Mouse (Mus musculus): ENCODE results near the gene Ripor2. TPM values are rescaled to one million over a fixed set of nuclear protein-coding genes. Genes with fewer than 3 reads are reported as not detected.

Ripor2 gene
- total and polyA plus RNA-seq, 3 experiments: 8.6 to 10.9 (median 9.3) TPM

GRCm38 (mm10) chr13:24538941-24539340 is 43.0 kb upstream of the Ripor2 start:
- DNase-seq (ENCODE audit: extremely low read depth): no peak
- TF ChIP-seq SMC3 (IDR thresholded peaks at IDR 0.05; ENCODE audit: low read depth, low read length): no peak
- no peak for TF ChIP-seq MAZ (IDR thresholded peaks at IDR 0.05; ENCODE audit: low read depth, low read length)
- no peak for TF ChIP-seq USF2 (conservative IDR thresholded peaks at IDR 0.05; ENCODE audit: low read depth, low read length)
- TF ChIP-seq ELF1 (IDR thresholded peaks at IDR 0.05; ENCODE audit: low read depth, low read length): no peak
- no peak for TF ChIP-seq MXI1 (IDR thresholded peaks at IDR 0.05; ENCODE audit: low read depth, low read length)
- no peak for TF ChIP-seq HCFC1 (IDR thresholded peaks at IDR 0.05; ENCODE audit: low read depth, low read length)
- no peak for TF ChIP-seq ZC3H11A (IDR thresholded peaks at IDR 0.05; ENCODE audit: low read depth, low read length)
- TF ChIP-seq BHLHE40 (IDR thresholded peaks at IDR 0.05; ENCODE audit: low read depth, low read length): no peak
- no peaks in the 10 kb centered on the region for H3K27me3 ChIP-seq (replicated peaks)
- H3K4me1 ChIP-seq (ENCODE audit: control insufficient read depth in 1 of 2, insufficient read depth in 2 of 2): no peaks in the 10 kb centered on the region
- in situ Hi-C loops (cut with MboI; ENCODE audit: low pct_ligation_motif_present, low pct_unique_long_range_greater_than_20kb, low sequenced_read_pairs) (no loop called here), dilution Hi-C loops (cut with MboI; ENCODE audit: extremely low pct_ligation_motif_present, extremely low pct_unique_long_range_greater_than_20kb, low sequenced_read_pairs) (no loop called here)
- H3K36me3 ChIP-seq (replicated peaks in 1 of 2; ENCODE audit: control insufficient read depth in 1 of 2, insufficient read depth in 1 of 2, low read length in 1 of 2): peaks cover 6 to 56% of the 10 kb centered on the region in 2 experiments
- no peak overlapping the region for H3K27ac ChIP-seq (ENCODE audit: insufficient read depth, low read depth)
- no peak overlapping the region for H3K9ac ChIP-seq (ENCODE audit: insufficient read depth, low read depth)
- peaks cover 2% of the 10 kb centered on the region; the same call in 1 of the 2 replicates for H3K79me2 ChIP-seq (replicated peaks; ENCODE audit: control insufficient read depth, extremely low read depth, insufficient read depth, poor library complexity, severe bottlenecking)
- H3K4me3 ChIP-seq (replicated peaks in 1 of 3; ENCODE audit: low read depth in 2 of 3, low read length in 2 of 3, poor library complexity in 1 of 3): no peak overlapping the region
- H3K9me3 ChIP-seq (replicated peaks; ENCODE audit: low read length): peaks cover 9% of the 10 kb centered on the region
- no peak overlapping the region for H3K4me2 ChIP-seq (ENCODE audit: insufficient read depth, low read depth, poor library complexity, severe bottlenecking)

DNA sequence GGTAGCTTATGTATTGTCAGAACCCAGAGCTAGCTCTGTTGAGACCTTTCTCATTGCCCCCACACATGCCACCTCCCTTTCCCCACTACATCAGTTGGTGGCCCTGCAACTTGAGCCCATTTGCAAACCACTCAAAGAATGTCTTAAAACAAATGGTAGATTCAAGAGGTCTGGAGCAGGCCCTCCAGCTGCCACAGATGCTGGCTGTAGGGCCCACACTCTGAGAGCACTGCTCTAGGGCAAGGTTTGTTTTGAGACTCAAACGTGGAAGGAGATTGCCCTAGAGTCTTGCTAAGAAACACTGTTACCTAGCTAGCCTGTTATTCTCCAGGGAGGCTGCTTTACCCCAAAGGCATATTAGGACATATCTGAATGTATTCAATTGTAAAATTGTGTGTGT is 36.3 kb upstream of the Ripor2 start:
- no peak overlapping the region for H3K4me2 ChIP-seq (ENCODE audit: insufficient read depth, low read depth, poor library complexity, severe bottlenecking)
- peaks cover 2 to 34% of the 10 kb centered on the region in 2 experiments; a peak in 3 of 4 replicates for H3K4me1 ChIP-seq (ENCODE audit: control insufficient read depth in 1 of 2, insufficient read depth in 2 of 2)
- H3K27ac ChIP-seq (ENCODE audit: insufficient read depth, low read depth): no peak overlapping the region
- TF ChIP-seq ZNF384 (IDR thresholded peaks at IDR 0.05; ENCODE audit: low read depth, low read length) (no peak), USF1 (IDR thresholded peaks at IDR 0.05; ENCODE audit: low read depth, low read length) (no peak), MXI1 (IDR thresholded peaks at IDR 0.05; ENCODE audit: low read depth, low read length) (no peak), E2F4 (IDR thresholded peaks at IDR 0.05; ENCODE audit: insufficient replicate concordance, low read depth, low read length) (no peak), USF2 (conservative IDR thresholded peaks at IDR 0.05; ENCODE audit: low read depth, low read length) (no peak), TCF12 (IDR thresholded peaks at IDR 0.05; ENCODE audit: low read depth, low read length) (no peak)
- in situ Hi-C loops (cut with MboI; ENCODE audit: low pct_ligation_motif_present, low pct_unique_long_range_greater_than_20kb, low sequenced_read_pairs) (no loop called here), dilution Hi-C loops (cut with MboI; ENCODE audit: extremely low pct_ligation_motif_present, extremely low pct_unique_long_range_greater_than_20kb, low sequenced_read_pairs) (no loop called here)
- H3K79me2 ChIP-seq (replicated peaks; ENCODE audit: control insufficient read depth, extremely low read depth, insufficient read depth, poor library complexity, severe bottlenecking): no peaks in the 10 kb centered on the region
- no peaks in the 10 kb centered on the region for H3K9me3 ChIP-seq (replicated peaks; ENCODE audit: low read length)
- no peaks in the 10 kb centered on the region for H3K27me3 ChIP-seq (replicated peaks)
- peaks cover 0 to 35% of the 10 kb centered on the region in 2 experiments for H3K36me3 ChIP-seq (replicated peaks in 1 of 2; ENCODE audit: control insufficient read depth in 1 of 2, insufficient read depth in 1 of 2, low read length in 1 of 2)
- DNase-seq (ENCODE audit: extremely low read depth): no peak
- H3K9ac ChIP-seq (ENCODE audit: insufficient read depth, low read depth): no peak overlapping the region
- no peak overlapping the region for H3K4me3 ChIP-seq (replicated peaks in 1 of 3; ENCODE audit: low read depth in 2 of 3, low read length in 2 of 3, poor library complexity in 1 of 3)

DNA sequence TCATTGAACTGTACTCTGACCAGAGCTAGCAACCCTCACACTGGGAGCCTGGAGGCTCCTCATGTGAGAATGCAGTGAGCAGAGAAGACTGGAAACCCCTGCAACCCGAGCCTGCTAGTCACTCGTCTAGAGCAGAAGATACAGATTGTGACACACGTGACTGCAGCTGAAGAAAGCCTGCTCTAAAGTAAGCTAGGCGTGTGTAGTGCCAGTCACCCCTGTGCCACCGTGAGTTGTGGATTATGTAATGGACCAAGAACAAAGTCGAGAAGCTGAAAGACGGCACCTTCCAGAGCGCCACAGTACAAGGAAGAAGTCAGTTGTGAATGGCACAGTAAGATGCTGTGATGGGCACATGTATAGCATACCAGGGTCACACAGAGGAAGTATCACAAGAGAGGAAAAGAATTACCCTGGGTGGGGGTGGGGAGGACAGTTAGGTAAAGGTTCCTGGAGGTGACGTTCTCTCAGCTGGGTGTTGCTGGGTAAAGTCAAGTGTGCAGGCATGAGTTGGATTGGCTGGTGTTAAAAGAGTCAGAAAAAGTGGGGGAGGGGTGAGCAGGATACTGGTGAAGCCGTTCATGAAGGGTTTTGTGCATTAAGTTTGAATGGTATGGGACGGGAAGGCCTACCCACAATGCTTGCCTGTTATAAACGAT is 35.1 kb upstream of the Ripor2 start:
- H3K4me1 ChIP-seq (ENCODE audit: control insufficient read depth in 1 of 2, insufficient read depth in 2 of 2): peaks cover 2 to 37% of the 10 kb centered on the region in 2 experiments; a peak in 3 of 4 replicates
- DNase-seq (ENCODE audit: extremely low read depth): no peak
- dilution Hi-C loops (cut with MboI; ENCODE audit: extremely low pct_ligation_motif_present, extremely low pct_unique_long_range_greater_than_20kb, low sequenced_read_pairs): no loop called here

More for the DNA sequence above, 35.1 kb upstream of the Ripor2 start:
- H3K27ac ChIP-seq (ENCODE audit: insufficient read depth, low read depth): no peak overlapping the region
- in situ Hi-C loops (cut with MboI; ENCODE audit: low pct_ligation_motif_present, low pct_unique_long_range_greater_than_20kb, low sequenced_read_pairs): no loop called here
- no peaks in the 10 kb centered on the region for H3K79me2 ChIP-seq (replicated peaks; ENCODE audit: control insufficient read depth, extremely low read depth, insufficient read depth, poor library complexity, severe bottlenecking)
- H3K27me3 ChIP-seq (replicated peaks): no peaks in the 10 kb centered on the region
- H3K9me3 ChIP-seq (replicated peaks; ENCODE audit: low read length): no peaks in the 10 kb centered on the region
- no peak overlapping the region for H3K9ac ChIP-seq (ENCODE audit: insufficient read depth, low read depth)
- peaks cover 0 to 31% of the 10 kb centered on the region in 2 experiments for H3K36me3 ChIP-seq (replicated peaks in 1 of 2; ENCODE audit: control insufficient read depth in 1 of 2, insufficient read depth in 1 of 2, low read length in 1 of 2)
- H3K4me2 ChIP-seq (ENCODE audit: insufficient read depth, low read depth, poor library complexity, severe bottlenecking): no peak overlapping the region
- TF ChIP-seq TCF12 (IDR thresholded peaks at IDR 0.05; ENCODE audit: low read depth, low read length) (no peak), PAX5 (IDR thresholded peaks at IDR 0.05; ENCODE audit: low read length) (no peak), POLR2A (IDR thresholded peaks at IDR 0.05; ENCODE audit: low read depth, low read length) (no peak), RAD21 (IDR thresholded peaks at IDR 0.05; ENCODE audit: low read depth, low read length) (no peak), SIN3A (IDR thresholded peaks at IDR 0.05; ENCODE audit: low read length) (no peak), IRF4 (IDR thresholded peaks at IDR 0.05; ENCODE audit: low read depth, low read length) (no peak), ETS1 (conservative IDR thresholded peaks at IDR 0.05; ENCODE audit: low read depth, low read length) (no peak), GABPA (IDR thresholded peaks at IDR 0.05; ENCODE audit: insufficient replicate concordance, low read depth, low read length) (no peak), POLR2AphosphoS2 (IDR thresholded peaks at IDR 0.05; ENCODE audit: low read depth, low read length) (no peak), USF1 (IDR thresholded peaks at IDR 0.05; ENCODE audit: low read depth, low read length) (no peak), MAZ (IDR thresholded peaks at IDR 0.05; ENCODE audit: low read depth, low read length) (no peak), ZNF384 (IDR thresholded peaks at IDR 0.05; ENCODE audit: low read depth, low read length) (no peak), JUN (IDR thresholded peaks at IDR 0.05; ENCODE audit: insufficient read depth, low read depth, low read length) (no peak), EP300 (IDR thresholded peaks at IDR 0.05; ENCODE audit: low read length) (no peak)
- H3K4me3 ChIP-seq (replicated peaks in 1 of 3; ENCODE audit: low read depth in 2 of 3, low read length in 2 of 3, poor library complexity in 1 of 3): no peak overlapping the region
